Mouse (Mus musculus) kidney, adult 18-20 months (tissue): ENCODE data around the gene Xirp2.
"Not testable (repeated sequence)": the region's sequence is repeated elsewhere in the genome, so short reads cannot be mapped to it uniquely, and the experiment has no call there.

Experiments used
- DNase-seq: peaks from one replicate; pipeline ENCODE4 v3.0.0; 2021

Gene Xirp2

GRCm38 (mm10) chr2:67445780-67446179 lies at the start of gene Xirp2:
TSS of gene Xirp2 (plus strand) at chr2:67446002.
- no peak for DNase-seq

- not testable (repeated sequence) for DNase-seq
Measured at GRCm38 (mm10) chr2:67413425-67413824, 32.4 kb upstream of the Xirp2 start, which contains the start of gene Gm21830. TSS of gene Gm21830 (plus strand) at chr2:67413725.

GRCm38 (mm10) chr2:67420853-67421252 lies 24.9 kb upstream of the Xirp2 start:
- DNase-seq: no peak

GRCm38 (mm10) chr2:67422799-67423198 lies 23.0 kb upstream of the Xirp2 start:
- no peak for DNase-seq

GRCm38 (mm10) chr2:67433081-67433480 lies 12.7 kb upstream of the Xirp2 start, which contains the start of gene Gm26727:
TSS of gene Gm26727 (minus strand) at chr2:67433181.
- DNase-seq: no peak

GRCm38 (mm10) chr2:67438309-67438708 lies 7.5 kb upstream of the Xirp2 start:
- DNase-seq: no peak

GRCm38 (mm10) chr2:67446772-67447171 lies 970 bp downstream of the Xirp2 start:
- DNase-seq: no peak

GRCm38 (mm10) chr2:67447206-67447605 lies 1.4 kb downstream of the Xirp2 start:
- DNase-seq: no peak

GRCm38 (mm10) chr2:67460857-67461256 lies 15.1 kb downstream of the Xirp2 start:
- no peak for DNase-seq

- DNase-seq: no peak
Measured at GRCm38 (mm10) chr2:67467036-67467435, 21.2 kb downstream of the Xirp2 start.

- DNase-seq: not testable (repeated sequence)
Measured at GRCm38 (mm10) chr2:67470030-67470429, 24.2 kb downstream of the Xirp2 start.

- DNase-seq: peak; percentile 22
Measured at GRCm38 (mm10) chr2:67477753-67478152, 32.0 kb downstream of the Xirp2 start.

- DNase-seq: no peak
Measured at GRCm38 (mm10) chr2:67481051-67481450, 35.2 kb downstream of the Xirp2 start.

- no peak for DNase-seq
Measured at GRCm38 (mm10) chr2:67486721-67487120, 40.9 kb downstream of the Xirp2 start.

- no peak for DNase-seq
Measured at GRCm38 (mm10) chr2:67487162-67487561, 41.4 kb downstream of the Xirp2 start.

GRCm38 (mm10) chr2:67488465-67489127 lies 42.8 kb downstream of the Xirp2 start:
- no peak for DNase-seq

- DNase-seq: no peak
Measured at GRCm38 (mm10) chr2:67489128-67489492, 43.3 kb downstream of the Xirp2 start.

- no peak for DNase-seq
Measured at GRCm38 (mm10) chr2:67505457-67505856, 59.7 kb downstream of the Xirp2 start.

GRCm38 (mm10) chr2:67516405-67516804 lies 70.6 kb downstream of the Xirp2 start:
- DNase-seq: no peak

- DNase-seq: no peak
Measured at GRCm38 (mm10) chr2:67535347-67535746, 89.5 kb downstream of the Xirp2 start.

GRCm38 (mm10) chr2:67539426-67539825 lies 93.6 kb downstream of the Xirp2 start:
- no peak for DNase-seq

GRCm38 (mm10) chr2:67541957-67542696 lies 96.3 kb downstream of the Xirp2 start:
- no peak for DNase-seq

GRCm38 (mm10) chr2:67544426-67544825 lies 98.6 kb downstream of the Xirp2 start:
- no peak for DNase-seq

- peak; percentile 4 for DNase-seq
Measured at GRCm38 (mm10) chr2:67564851-67565479, 119.2 kb downstream of the Xirp2 start.
